Mouse (Mus musculus) liver, postnatal 0 days (tissue): ENCODE results near the gene Ntm. TPM values are rescaled to one million over a fixed set of nuclear protein-coding genes. Genes with fewer than 3 reads are reported as not detected.

Experiments
- ATAC-seq: fragments of 200-750 bp; cut with Nextera tagmentation; 2 replicates; pipeline ENCODE4 v1.8.0; 2017; ENCODE audit warnings: mild to moderate bottlenecking, moderate library complexity
- DNase-seq: peaks from one replicate; pipeline ENCODE4 v3.0.0-alpha.2; 2016
- H3K27ac ChIP-seq: fragments of 300-500 bp; sonication (generic); 2 replicates; pipeline ENCODE4 v1.5.1; 2014; ENCODE audit warnings: antibody characterized with exemption, moderate library complexity, mild to moderate bottlenecking, low read depth
- H3K27me3 ChIP-seq: fragments of 300-500 bp; sonication (generic); 2 replicates; pipeline ENCODE4 v1.6.1; 2014; ENCODE audit warnings: low read length, control low read depth, mixed read lengths; ENCODE audit not compliant: insufficient read depth
- H3K36me3 ChIP-seq: fragments of 300-500 bp; sonication (generic); replicated peaks from 2 replicates; pipeline ENCODE4 v1.6.1; 2014; ENCODE audit warnings: mild to moderate bottlenecking, control low read depth, low read length, moderate library complexity, mixed read lengths; ENCODE audit not compliant: insufficient read depth
- H3K4me1 ChIP-seq: fragments of 300-500 bp; sonication (generic); 2 replicates; pipeline ENCODE4 v1.6.1; 2014; ENCODE audit warnings: antibody characterized with exemption, mild to moderate bottlenecking, control low read depth; ENCODE audit not compliant: insufficient read depth
- H3K4me2 ChIP-seq: fragments of 300-500 bp; sonication (generic); 2 replicates; pipeline ENCODE4 v1.6.1; 2014; ENCODE audit warnings: low read depth, mild to moderate bottlenecking, low read length, moderate library complexity, mixed read lengths
- H3K4me3 ChIP-seq: fragments of 300-500 bp; sonication (generic); 2 replicates; pipeline ENCODE4 v1.5.1; 2014; ENCODE audit warnings: low read depth, low read length
- H3K9ac ChIP-seq: fragments of 300-500 bp; sonication (generic); replicated peaks from 2 replicates; pipeline ENCODE4 v1.6.1; 2014; ENCODE audit warnings: mild to moderate bottlenecking, moderate library complexity
- H3K9me3 ChIP-seq: fragments of 300-500 bp; sonication (generic); 2 replicates; pipeline ENCODE4 v1.6.1; 2016; ENCODE audit warnings: mild to moderate bottlenecking, control low read depth, low read length, mixed read lengths
- CTCF ChIP-seq: sonication (generic); IDR thresholded peaks from 2 replicates; pipeline ENCODE4 v1.5.1; 2016; ENCODE audit warnings: antibody characterized with exemption, low read depth
- EP300 ChIP-seq: IDR thresholded peaks from 2 replicates; pipeline ENCODE4 v1.6.1; 2016; ENCODE audit warnings: antibody characterized with exemption, low read depth, mild to moderate bottlenecking
- WGBS: fragments of 180-500 bp; shearing (Covaris S2); extraction: QIAGEN DNeasy Blood & Tissue Kit; methylation state at CpG from one replicate; pipeline ENCODE4 v1.1.7; 2014; ENCODE audit not compliant: insufficient replicate concordance; 5-methylcytosine and 5-hydroxymethylcytosine counted together
- polyA plus RNA-seq: library from polyadenylated mRNA; unstranded; fragments of >200 nt; fragmentation: Nextera tagmentation; extraction: Ambion mirVana; gene quantifications from 2 replicates; pipeline ENCODE4 v1.2.1, GENCODE M21; 2015

Gene Ntm
- polyA plus RNA-seq, 1 experiment from 2014 or later, result 1.00 TPM

DNA sequence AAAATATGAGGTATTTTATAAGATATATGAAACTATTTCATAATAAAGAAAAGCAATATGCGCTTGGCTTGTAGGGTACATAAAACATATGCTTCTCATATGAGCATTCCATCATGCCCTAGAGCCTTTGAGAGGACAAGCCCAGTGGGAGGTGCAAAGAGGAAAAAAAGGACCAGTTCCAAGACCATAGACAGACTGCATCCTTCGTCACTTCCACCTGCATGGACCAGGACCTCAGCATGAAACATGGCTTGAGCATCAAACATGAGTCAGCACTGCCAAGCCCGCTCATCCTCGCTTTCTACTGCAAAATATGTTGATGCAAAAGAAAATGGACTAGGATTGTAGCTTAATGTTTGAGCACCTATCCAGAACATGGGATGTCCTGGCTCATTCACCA lies 569.8 kb downstream of the Ntm start:
- DNase-seq (no peak), ATAC-seq (no peak)
- Histone ChIP-seq H3K9me3 (no peaks in the 10 kb centered on the region), H3K4me3 (no peak overlapping the region), H3K4me1 (no peaks in the 10 kb centered on the region), H3K27ac (no peak overlapping the region), H3K36me3 (no peaks in the 10 kb centered on the region), H3K9ac (no peak overlapping the region), H3K4me2 (no peak overlapping the region), H3K27me3 (no peaks in the 10 kb centered on the region)
- 84% methylated on average over 4 of the region's 4 CpGs for WGBS
- TF ChIP-seq EP300 (no peak), CTCF (no peak)

DNA sequence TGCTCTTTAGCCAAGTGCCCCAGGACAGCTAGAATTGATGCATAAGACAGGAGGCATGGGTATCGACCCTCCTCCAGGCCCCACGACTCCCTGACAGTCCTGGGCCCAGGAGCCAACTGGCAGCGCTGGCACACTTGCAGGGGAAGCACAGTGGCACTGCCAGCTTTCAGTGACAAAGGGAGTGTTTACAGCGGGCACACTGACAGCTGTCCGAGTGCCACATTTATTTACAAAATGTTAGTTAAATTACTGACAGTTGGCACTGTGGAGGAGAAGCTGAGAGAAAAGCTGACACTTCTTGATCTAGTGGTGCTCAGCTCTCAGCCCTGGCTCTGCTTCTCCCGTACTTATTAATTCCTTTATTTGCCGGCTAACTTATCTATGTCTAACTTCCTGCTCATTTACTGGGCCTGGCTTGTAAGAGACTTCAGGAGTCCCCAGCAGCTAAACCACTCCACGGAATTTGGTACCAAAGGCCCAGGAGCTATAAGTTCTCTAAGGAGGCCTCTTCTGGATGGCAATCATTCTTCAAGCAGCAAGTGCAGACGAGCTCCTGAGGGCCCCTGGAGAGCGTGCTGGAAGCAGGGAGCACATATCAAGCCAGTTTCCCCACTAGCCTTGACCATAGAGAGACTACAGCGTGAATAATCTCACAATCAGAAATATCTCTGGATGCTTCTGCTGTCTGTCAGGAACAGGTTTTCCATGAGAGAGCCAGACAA lies 572.0 kb downstream of the Ntm start:
- Histone ChIP-seq H3K27ac (no peak overlapping the region), H3K27me3 (no peaks in the 10 kb centered on the region), H3K9me3 (no peaks in the 10 kb centered on the region), H3K4me1 (no peaks in the 10 kb centered on the region), H3K4me3 (no peak overlapping the region), H3K36me3 (no peaks in the 10 kb centered on the region), H3K9ac (no peak overlapping the region), H3K4me2 (no peak overlapping the region)
- WGBS, result 64% methylated on average over 11 of the region's 11 CpGs
- ATAC-seq (no peak), DNase-seq (no peak)
- TF ChIP-seq EP300 (no peak), CTCF (no peak)

DNA sequence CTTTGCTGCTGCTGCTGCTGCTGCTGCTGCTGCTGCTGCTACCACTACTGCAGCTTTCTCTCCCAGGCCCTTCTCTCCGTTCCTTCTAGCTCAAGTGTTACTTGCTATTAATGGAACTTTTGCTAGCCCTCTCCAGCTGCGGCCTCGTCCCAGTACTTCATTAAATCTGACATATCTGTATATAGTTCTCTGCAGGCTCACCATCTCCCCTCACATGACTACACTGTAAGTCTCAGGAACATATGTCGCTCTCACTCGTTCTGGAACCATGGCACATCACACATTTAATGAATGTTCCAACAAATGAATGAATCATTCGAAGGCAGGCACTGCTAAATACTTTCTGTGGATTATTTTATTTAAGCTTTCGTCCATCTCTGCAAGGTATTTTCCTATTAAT lies 573.7 kb downstream of the Ntm start:
- H3K4me1 ChIP-seq, result no peaks in the 10 kb centered on the region
- no peak for TF ChIP-seq CTCF
- no peak for TF ChIP-seq EP300
- H3K4me3 ChIP-seq, result no peak overlapping the region
- 80% methylated on average over 7 of the region's 7 CpGs for WGBS
- no peaks in the 10 kb centered on the region for H3K27me3 ChIP-seq
- no peak overlapping the region for H3K4me2 ChIP-seq
- no peaks in the 10 kb centered on the region for H3K36me3 ChIP-seq
- DNase-seq (no peak), ATAC-seq (no peak)
- no peak overlapping the region for H3K27ac ChIP-seq
- H3K9me3 ChIP-seq, result no peaks in the 10 kb centered on the region
- no peak overlapping the region for H3K9ac ChIP-seq

DNA sequence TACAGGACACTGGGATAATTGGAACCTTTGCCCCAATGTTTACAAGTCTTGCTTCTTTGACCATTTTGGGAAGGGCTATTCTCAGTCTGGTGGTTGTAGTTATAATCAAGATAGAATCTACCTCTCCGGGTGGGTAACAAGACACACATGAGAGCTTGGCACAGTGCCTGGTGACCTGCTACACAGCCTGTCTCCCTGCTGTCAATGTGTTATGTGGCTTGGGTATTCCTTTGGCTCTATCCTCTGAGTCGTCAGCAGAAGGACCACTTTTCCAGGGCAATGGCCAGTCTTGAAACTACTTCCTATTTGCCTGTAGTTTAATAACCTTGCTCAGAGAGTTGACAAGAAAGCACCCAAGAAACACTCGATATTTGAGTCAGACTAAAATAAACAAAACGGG lies 575.8 kb downstream of the Ntm start:
- H3K9me3 ChIP-seq, result no peaks in the 10 kb centered on the region
- WGBS, result 70% methylated on average over 4 of the region's 4 CpGs
- no peak overlapping the region for H3K4me2 ChIP-seq
- H3K36me3 ChIP-seq, result no peaks in the 10 kb centered on the region
- TF ChIP-seq CTCF (no peak), EP300 (no peak)
- ATAC-seq (no peak), DNase-seq (no peak)
- no peak overlapping the region for H3K27ac ChIP-seq
- no peak overlapping the region for H3K9ac ChIP-seq
- no peaks in the 10 kb centered on the region for H3K27me3 ChIP-seq
- H3K4me3 ChIP-seq, result no peak overlapping the region
- H3K4me1 ChIP-seq, result no peaks in the 10 kb centered on the region

DNA sequence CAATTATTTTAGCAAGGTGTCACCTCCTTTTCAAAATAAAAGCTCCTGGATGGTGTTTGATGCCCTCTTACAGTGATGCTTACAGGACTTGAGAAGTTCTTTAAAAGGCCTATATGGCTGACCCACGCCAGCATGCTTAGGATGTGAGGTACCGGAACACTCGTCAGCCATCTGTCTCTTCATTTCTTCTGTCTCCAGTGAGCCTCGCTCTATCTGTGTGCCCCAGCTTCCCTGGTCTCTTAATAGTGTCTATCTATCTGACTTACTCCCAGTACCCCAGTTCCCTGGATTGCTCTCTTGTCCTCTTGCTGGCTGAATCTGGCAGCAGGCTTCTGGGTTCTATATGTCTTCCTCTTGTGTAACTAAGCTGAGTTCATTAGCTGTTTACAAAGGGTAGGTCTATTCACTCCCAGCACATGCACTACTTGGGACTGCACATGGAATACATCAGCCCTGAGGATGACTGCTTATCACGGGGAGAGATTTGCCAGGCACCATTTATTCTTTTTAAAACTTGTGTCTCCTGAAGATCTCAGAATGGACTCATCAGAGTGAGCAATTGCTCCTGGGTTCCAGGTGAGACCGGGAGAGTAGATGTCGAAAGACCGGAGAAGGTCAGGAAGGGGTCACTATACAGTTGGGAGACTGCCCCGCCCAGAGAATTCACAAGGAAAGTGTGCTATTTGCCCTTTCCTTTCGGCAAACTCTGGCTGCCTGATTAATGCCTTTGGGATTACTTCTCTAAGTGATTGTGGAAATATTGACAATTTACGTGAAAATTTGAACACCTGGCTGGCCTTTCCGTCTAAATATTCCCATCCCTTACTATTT lies 585.6 kb downstream of the Ntm start:
- Histone ChIP-seq H3K36me3 (no peaks in the 10 kb centered on the region), H3K9ac (no peak overlapping the region), H3K9me3 (no peaks in the 10 kb centered on the region), H3K4me3 (no peak overlapping the region), H3K4me1 (no peaks in the 10 kb centered on the region), H3K4me2 (no peak overlapping the region), H3K27me3 (no peaks in the 10 kb centered on the region), H3K27ac (no peak overlapping the region)
- TF ChIP-seq CTCF, result no peak
- no peak for TF ChIP-seq EP300
- DNase-seq (no peak), ATAC-seq (no peak)
- 66% methylated on average over 12 of the region's 12 CpGs for WGBS

DNA sequence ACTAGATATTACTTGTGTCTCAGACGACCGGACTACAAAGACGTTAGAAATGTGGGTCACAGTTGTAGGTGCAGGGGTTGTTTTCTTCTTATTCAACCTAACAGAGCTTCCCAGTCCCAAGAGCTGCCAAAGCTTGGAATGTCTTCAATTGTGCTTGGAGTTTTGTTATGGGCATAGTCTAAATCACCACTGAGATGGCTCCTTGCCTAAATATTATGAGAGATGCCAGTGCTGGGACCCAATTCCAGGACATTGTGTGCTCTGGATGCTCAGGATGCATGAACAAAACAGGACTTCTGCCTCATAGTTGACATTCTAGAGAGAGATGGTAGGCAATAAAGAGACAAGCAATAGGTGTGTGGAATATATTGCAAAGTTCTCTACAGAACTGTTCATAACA lies 591.6 kb downstream of the Ntm start:
- Histone ChIP-seq H3K4me1 (no peaks in the 10 kb centered on the region), H3K27me3 (no peaks in the 10 kb centered on the region), H3K9ac (no peak overlapping the region), H3K27ac (no peak overlapping the region), H3K4me2 (no peak overlapping the region), H3K4me3 (no peak overlapping the region), H3K36me3 (no peaks in the 10 kb centered on the region), H3K9me3 (no peaks in the 10 kb centered on the region)
- ATAC-seq (no peak), DNase-seq (no peak)
- 82% methylated on average over 3 of the region's 3 CpGs for whole genome bisulfite sequencing
- no peak for TF ChIP-seq CTCF
- TF ChIP-seq EP300, result no peak
